Mouse (Mus musculus) embryonic fibroblast, embryonic 13.5 days (primary cell): ENCODE data around the gene BC005537.
"Not testable (repeated sequence)": the region's sequence is repeated elsewhere in the genome, so short reads cannot be mapped to it uniquely, and the experiment has no call there.

Source experiments
- CTCF ChIP-seq: IDR thresholded peaks from 2 replicates; pipeline ENCODE4 v1.5.1; 2011; ENCODE audit warnings: mild to moderate bottlenecking, control low read depth, low read length, moderate library complexity, borderline replicate concordance; ENCODE audit not compliant: insufficient read depth
- POLR2A ChIP-seq: IDR thresholded peaks from 2 replicates; pipeline ENCODE4 v1.6.1; 2011; ENCODE audit warnings: low read depth, mild to moderate bottlenecking, control low read depth, low read length, moderate library complexity

DNA sequence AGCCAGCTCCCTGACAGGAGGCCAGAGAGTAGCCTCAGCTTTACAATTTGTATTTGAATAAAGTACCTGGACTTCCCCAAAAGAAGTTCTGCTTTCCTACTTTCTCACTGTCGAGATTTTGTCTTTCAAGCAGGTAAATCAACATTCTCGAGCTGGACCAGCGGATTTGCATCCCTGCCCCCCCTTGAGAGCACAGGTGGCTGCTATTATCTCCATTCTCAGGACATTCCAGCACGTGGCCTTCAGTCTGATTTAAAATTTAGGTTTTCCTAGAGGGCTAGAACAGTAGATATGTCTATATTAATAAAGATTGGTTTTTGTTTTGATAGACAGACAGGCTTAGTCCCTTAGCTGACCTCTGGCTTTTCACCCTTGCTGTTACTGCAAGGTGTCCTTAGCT, 33.6 kb upstream of the BC005537 start:
- TF ChIP-seq CTCF, POLR2A: not testable (repeated sequence)
